Mouse (Mus musculus) cortical plate, adult 2 months (tissue): ENCODE measurements around the gene Rad23a.

Experiments used
- CTCF ChIP-seq: fragments of 200-500 bp; IDR thresholded peaks from 2 replicates; pipeline ENCODE4 v1.5.1; 2011; ENCODE audit warnings: mild to moderate bottlenecking, control low read depth, low read length; ENCODE audit not compliant: insufficient read depth; ENCODE audit errors: extremely low read depth
- POLR2A ChIP-seq: fragments of 200-500 bp; IDR thresholded peaks from 2 replicates; pipeline ENCODE4 v1.6.1; 2011; ENCODE audit warnings: mild to moderate bottlenecking, low read length, control low read depth; ENCODE audit not compliant: insufficient read depth; ENCODE audit errors: extremely low read depth

GRCm38 (mm10) chr8:84792429-84792947, 48.0 kb downstream of the Rad23a start:
- TF ChIP-seq CTCF, result no peak
- no peak for TF ChIP-seq POLR2A
